Mouse (Mus musculus) left cerebral cortex, postnatal 10 days (tissue): ENCODE data around the gene Ptcd3. TPM values are rescaled to one million over a fixed set of nuclear protein-coding genes. Genes with fewer than 3 reads are reported as not detected.
"Not testable (repeated sequence)": the region's sequence is repeated elsewhere in the genome, so short reads cannot be mapped to it uniquely, and the experiment has no call there.

Source experiments
- DNase-seq, 2 experiments: peaks; one replicate each; pipeline ENCODE4 v3.0.0; 2021 to 2022; ENCODE audit warnings: low spot score in 2 of 2, mixed read lengths in 1 of 2; ENCODE audit errors: extremely low spot score in 1 of 2
- intact Hi-C: fragments of 180-260 bp; cut with DNase I; formaldehyde crosslinking; loops from one replicate; pipeline ENCODE4 v1.15.1; 2025
- total RNA-seq, 2 experiments: library from RNA; stranded (reverse); gene quantifications; 2 replicates each; pipeline ENCODE4 v1.2.3; 2021

Gene Ptcd3
- total RNA-seq, 2 experiments from 2014 or later = 70.2 to 76.2 TPM

DNA sequence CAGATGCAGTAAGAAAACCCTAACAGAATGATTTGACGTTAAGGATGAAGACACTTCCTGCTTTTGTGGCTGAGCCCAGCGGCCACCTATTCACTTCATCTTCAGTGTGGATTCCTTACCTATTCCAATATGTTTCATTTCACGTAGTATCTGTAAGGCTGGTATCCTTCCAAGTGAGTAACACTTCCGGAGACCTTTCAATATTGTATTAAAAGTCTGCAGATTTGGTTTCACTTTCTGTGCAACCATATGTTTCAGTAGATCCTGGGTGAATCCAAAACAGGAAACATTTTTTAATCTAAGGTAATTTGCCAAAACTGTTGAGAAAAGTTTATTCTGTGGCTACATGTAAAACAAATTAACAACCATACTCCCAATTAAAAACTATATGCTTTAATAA lies 15.3 kb downstream of the Ptcd3 start:
- intact Hi-C loops = no loop called here
- no peak for DNase-seq

DNA sequence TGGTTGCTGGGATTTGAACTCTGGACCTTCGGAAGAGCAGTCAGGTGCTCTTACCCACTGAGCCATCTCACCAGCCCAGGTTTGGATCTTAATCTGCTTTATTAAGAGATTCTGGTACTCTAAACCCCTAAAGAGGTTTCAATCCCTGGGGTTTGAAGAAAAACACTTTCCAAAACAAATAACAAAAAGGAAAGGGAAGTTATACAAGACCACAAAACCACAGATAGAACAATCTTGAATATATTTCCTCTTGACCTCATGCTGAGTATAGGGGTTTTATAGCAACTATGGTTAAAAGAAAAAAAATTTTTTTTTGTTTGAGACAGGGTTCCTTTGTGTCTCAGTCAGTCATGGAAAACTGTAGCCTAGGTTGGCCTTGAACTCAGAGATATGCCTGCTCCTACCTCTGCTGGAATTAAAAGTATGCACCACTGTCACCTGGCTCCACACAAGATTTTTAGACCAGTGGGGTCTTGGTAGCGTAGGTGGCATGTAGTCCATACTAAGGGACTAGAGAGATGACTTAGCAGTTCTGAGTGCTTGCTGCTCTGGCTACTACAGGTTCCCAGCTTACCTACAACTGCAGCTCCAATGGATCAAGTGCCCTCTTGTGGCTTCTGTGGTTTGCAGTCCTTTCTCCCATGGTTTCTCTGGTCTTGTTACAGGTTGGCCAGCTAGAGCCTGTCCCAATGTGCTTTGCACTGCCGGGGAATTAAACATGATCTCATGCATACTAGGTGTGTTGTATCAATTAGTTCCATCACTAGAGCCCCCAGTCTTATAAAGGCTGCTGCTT lies 30.4 kb downstream of the Ptcd3 start:
- intact Hi-C loops = no loop called here
- no peak for DNase-seq

DNA sequence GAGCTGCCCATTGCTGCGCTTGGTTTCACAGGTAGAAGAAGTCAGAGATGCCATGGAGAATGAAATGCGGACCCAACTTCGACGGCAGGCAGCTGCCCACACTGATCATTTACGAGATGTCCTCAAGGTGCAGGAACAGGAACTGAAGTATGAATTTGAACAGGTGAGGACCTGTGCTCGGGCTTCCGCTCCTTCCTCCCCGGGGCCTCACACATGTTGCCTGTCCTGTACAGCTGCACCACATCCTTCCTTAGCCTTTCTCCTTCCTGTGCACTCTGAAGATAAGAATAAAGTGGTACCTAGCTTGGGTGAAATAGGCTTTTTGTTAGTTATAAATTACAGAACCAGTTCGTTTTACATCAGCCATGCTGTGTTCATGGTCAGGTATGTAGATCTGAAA lies 37.2 kb downstream of the Ptcd3 start:
- no peak for DNase-seq
- intact Hi-C loops = no loop called here

DNA sequence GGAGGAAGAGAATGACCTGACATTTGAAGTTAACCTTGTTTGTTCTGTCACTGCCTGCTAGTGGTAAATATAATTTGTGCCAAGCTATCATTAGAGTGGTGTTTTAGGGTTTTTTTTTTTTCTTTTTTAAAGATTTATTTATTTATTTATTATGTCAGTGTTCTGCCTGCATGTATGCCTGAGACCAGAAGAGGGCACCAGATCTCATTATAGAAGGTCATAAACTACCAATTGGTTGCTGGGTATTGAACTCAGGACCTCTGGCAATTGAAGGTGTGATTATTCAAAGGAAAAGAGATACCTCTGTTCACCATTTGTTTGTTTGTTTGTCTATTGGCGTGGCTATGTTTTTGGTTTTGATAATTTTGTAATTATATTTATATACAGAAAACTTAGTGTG lies 39.7 kb downstream of the Ptcd3 start:
- intact Hi-C loops = no loop called here
- no peak for DNase-seq

DNA sequence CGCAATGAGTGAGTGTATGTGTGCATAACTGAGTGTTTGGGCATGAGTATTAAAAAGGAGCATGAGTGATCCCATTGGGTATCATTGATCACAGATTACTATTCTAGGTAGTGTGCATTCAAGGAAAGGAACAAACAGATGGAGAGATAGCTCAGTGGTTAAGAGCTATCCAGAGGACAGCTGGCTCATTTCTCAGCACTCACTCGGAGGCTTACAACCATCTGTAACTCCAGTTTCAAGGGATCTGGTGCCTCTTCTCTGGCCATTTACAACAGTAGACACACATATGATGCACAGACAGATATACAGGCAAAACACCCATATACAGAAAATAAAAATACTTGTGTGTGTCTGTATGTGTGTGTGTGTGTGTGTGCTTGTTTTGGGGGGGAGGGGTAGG lies 40.8 kb downstream of the Ptcd3 start:
- intact Hi-C loops = no loop called here
- DNase-seq = no peak

DNA sequence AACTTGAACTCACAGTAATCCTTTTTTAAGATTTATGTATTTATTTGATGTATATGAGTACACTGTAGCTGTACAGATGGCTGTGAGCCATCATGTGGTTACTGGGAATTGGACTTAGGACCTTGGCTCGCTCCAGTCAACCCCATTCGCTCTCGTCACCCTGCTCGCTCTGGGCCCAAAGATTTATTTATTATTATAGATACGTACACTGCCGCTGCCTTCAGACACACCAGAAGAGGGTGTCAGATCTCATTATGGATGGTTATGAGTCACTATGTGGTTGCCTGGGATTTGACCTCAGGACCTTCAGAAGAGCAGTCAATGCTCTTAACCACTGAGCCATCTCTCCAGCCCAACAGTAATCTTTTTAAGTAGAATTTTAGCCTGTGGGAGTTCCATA lies 61.6 kb downstream of the Ptcd3 start:
- intact Hi-C loops, DNase-seq: not testable (repeated sequence)

DNA sequence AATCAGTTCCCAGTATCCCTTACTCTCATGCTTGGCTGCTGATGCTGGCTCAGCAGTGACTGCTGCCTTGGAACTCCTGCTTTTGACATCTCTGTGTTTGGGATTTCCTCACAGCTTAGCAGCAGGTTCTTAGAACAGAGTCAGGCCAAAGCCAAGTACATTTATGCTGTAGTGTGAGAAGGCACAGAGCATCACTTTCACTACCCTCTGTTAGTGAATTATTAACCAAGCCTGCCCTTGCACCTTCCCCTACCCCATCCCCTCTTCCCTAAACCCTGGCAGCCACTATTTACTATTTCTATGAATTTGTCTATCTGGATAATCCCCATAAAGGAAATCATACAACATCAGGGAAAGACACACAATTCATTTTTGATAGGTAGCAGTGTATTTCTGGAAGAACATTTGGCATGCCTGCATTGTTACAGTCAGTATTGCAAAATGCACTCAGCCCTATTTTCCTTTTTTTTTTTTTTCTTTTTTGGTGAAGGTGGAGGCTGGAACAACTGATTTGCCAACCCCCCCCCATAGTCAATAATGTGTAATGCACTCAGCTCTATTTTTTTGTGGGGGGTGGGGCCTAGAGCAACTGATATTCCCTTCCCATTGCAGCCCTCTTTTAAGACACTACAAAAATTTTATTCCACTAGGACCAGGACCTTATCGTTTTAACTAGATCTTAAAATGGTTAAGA lies 67.8 kb downstream of the Ptcd3 start:
- intact Hi-C loops = no loop called here

DNA sequence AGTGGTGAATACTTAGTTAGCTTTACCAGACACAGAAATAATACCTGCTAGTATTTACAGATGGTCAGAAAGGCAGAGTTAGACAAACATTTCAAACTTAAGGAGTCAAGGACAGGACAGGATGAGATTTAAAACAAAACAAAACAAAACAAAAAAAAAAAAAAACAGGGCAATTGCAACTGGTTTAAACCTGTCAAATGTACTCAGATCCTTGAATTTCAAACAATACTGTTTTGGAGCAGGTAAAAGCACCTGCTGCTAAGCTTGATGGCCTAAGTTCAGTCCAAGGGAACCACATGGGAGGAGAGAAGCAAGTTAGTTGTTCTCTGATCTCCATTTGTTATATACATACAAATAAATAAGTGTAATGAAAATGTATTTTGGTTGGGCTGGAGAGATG lies 68.7 kb downstream of the Ptcd3 start:
- DNase-seq = no peak
- intact Hi-C loops = no loop called here

More for the DNA sequence above, 67.8 kb downstream of the Ptcd3 start:
- DNase-seq = no peak

DNA sequence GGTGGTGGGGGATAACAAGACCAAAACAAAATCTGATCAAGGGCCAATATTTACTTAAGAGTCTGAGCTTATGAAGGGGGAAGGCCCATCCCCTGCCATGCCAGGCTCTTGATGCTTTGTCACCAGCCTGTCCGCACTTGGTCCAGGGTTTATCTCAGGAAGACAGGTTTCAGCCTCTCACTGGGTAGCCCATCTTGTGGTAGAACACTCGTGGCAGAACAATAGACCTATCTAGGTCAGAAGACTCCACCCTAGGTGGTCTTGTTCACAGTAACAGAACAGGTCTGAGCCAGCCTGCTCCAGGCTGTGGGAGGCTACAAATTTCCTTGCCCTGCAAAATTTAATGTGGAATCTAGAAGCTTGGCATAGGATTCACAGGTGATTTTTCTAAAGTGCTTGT lies 71.7 kb downstream of the Ptcd3 start:
- intact Hi-C loops = no loop called here
- no peak for DNase-seq

DNA sequence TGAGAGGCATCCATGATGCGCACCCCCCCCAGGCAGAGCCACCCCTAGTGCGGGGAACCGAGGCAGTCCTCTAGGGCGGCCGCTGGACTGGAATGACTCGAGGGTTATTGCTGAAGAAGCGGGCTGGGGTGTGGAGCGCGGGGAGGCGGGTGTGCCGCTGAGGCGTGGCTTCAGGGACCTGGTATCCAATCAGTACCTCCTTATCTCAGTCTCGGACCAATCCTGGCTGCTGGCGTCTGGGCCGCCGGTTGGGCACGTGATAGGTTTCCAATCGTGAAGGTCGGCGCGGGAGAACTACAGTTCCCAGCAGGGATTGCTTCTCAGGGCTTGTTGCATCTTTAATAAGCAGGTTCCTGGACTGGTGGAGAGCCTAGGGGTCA lies 77.0 kb downstream of the Ptcd3 start:
- DNase-seq = peak; percentile 97

DNA sequence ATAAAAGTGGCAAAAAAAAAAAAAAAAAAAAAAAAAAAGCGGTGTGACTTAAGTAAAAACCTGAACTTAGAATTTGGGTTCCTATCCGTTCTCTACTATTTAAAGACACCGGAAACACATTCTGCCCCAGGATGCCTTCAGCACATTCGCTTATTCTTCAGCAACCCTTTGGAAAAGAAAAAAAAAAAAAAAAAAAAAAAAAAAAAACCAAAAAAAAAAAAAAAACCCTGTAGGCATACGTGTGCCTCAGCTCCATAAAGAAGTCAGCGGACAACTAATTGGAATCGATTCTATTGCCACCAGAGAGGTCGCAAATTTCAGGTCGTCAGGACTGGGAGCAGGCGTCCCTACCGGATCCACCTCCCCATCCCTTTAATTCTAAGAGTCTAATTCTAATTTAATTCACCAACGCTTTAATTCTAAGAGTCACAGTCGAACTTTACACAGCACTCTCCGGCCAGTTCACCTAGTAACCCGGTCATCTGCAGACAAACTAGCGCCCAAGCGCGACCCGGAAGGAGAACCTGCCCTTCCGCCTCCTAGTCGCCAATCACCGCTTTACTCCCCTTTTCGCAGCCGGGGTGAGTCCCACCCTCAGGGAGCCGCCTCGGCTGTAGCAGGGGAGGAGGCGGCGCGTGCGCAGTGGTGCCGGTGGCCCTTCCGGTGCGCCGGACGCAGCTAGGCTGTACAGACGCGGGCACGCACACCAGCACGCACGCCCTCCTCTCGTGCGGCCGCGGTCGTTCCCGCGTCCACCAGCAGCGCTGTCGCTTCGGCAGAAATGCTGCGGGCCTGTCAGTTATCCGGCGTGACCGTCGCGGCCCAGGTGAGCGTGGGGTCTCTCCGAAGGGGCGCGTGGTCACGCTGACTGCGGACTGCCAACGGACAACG lies 77.6 kb downstream of the Ptcd3 start, which contains the start of gene Immt:
TSS of gene Immt (plus strand) at position 642 of the 891 bp plus-strand sequence.
- intact Hi-C loops = no loop called here
- peak; percentile 95 to 99 for DNase-seq

More for the DNA sequence above, 77.0 kb downstream of the Ptcd3 start:
- intact Hi-C loops = no loop called here

Other genes starting within 250 kb of the Ptcd3 start
- gene Reep1, start 201.2 kb downstream of the Ptcd3 start, total RNA-seq = 100 to 1,000 TPM; 173 to 187 TPM
- gene Mrpl35, start 81.8 kb downstream of the Ptcd3 start, total RNA-seq = 10 to 100 TPM; 28.2 to 31.0 TPM
- gene Immt, start 77.4 kb downstream of the Ptcd3 start, total RNA-seq = 100 to 1,000 TPM; 145 to 147 TPM
- 10 to 100 TPM; 33.5 to 37.2 TPM for gene Polr1a, start 303 bp upstream of the Ptcd3 start, total RNA-seq
- 100 to 1,000 TPM in 1 of 2 experiments, 10 to 100 TPM in 1; 98.2 to 100 TPM for gene St3gal5, start 188.8 kb upstream of the Ptcd3 start, total RNA-seq